Mouse (Mus musculus) fibroblast of lung, adult 2 months (primary cell): ENCODE results near the gene Slc13a2.
A peak's percentile ranks its signal among the peaks of the same experiment; 100 is the strongest.

Experiments used
- DNase-seq: peaks from one replicate; pipeline ENCODE4 v3.0.0-alpha.2; 2011; ENCODE audit warnings: low read depth

The Slc13a2 gene

DNA sequence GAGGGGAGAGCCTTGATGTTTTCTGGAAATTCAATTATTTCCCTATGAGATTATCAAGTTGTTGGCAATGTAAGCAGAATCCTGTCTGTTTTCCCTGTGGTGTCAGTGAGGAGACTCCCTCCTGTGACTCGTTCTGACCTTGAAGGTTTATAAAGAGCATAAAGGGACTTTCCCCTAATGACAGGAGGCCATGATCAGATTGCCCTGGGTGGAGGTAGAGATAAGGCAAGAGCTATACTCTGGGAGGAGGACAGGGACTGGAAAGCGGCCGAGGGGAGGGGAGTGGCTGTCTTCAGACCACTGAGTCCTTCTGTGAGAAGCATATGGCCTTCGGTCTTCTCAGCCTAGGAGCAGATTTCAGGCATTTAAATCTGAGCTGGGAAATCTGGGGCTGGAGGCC, 12.0 kb upstream of the Slc13a2 start:
- DNase-seq, result no peak

DNA sequence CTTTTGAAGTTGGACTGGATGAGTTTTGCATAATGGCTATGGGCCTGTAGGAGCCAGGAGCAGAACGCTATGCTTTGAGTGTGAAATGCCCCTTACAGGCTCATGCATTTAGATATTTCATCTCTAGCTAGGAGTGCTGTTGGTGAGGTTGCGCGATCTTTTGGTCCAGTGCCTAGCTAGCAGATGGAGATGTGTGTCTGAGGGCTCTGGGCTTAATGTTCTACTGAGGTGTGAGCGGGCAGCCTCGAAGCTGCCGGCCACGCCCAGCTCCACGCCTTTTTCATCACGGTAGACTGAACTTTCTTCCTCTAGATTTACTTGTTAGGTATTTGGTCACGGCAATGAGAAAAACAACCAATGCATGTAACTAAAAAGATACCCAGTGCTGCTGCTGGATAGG, 9.2 kb upstream of the Slc13a2 start:
- DNase-seq, result no peak

DNA sequence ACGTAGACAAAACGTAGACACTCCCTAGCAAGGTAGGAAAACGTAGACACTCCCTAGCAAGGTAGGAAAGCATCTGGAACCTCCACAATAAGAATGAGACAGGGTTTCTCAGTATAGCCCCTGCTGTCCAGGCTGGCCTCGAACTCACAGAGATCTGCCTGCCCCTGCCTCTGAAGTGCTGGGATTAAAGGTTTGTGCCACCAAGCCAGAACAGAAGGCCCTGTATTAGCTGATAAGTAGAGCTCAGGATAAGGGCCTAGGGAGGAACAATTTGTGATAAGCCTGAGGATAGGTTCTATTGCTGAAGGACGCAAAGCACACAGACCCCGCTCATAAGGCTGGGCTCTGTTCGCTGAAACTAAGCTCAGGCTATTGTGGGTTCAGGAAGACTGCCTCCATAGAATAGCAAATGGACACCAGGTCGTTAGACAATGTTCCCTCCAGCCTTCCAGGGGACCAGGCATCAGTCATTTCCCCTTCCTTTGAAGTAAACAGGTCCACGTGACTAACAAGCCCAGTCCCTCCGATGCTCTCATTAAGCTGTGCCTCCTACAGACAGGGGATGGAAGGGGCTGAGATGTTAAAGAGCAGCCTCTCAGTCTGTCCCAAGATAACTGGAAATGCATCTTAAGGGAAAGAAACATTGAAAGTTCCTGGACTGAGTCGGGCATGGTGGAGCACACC, 8.3 kb upstream of the Slc13a2 start:
- DNase-seq, result no peak

DNA sequence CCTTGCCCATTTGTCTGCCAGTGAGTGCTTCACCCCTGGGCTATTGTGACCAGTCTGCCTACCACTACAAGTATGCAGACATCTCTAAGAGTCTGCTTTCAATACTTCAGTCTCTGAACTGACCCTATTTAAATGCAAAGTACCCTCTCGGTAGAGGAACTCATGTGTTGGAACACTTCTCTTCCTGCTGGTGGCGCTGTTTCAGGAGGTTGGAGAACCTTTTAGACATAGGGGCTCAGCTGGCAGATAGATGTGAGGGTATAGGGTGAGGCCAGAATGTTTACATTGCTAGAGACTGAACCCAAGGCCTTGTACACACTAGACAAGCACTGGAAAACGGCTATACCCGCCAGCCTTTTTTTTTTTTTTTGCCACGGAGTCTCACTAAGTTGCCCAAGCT, 6.3 kb upstream of the Slc13a2 start:
- no peak for DNase-seq

DNA sequence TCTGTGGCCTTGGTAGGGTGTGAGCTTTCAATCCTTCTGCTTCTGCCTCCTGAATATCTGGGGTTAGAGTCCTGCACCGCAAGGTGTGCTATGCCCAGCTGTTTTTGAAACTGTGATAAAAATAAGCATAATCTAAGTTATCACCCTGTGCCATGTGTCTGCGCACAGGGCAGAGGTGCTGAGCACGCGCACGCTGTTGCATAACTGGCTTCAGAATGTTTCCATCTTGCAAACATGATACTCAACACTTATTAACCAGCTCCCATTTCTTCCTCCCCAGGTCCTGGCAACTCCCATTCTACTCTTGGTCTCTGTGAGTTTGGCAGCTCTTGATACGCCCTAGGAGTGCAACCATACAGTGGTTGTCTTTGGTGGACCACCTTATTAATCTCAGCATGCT, 5.6 kb upstream of the Slc13a2 start:
- DNase-seq, result no peak

DNA sequence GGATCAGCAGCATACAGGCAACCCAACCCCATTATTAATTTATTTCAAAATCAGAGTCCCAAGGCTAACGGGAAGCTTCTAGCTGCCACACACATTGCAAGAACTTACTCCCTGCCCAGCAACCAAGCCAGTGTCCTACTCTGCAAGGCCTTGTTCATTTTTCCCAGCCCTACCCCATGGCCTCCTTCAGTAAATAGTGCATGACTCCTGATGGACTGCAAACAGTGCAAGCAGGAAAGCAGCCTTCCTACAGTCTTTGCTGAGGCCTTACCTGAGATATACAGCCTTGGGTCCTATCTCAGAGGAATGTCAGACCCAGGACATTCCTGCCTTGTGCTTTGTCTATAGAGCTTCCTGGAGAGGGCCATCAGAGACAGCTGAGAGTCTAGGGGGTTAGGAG, 3.6 kb upstream of the Slc13a2 start:
- DNase-seq, result no peak

DNA sequence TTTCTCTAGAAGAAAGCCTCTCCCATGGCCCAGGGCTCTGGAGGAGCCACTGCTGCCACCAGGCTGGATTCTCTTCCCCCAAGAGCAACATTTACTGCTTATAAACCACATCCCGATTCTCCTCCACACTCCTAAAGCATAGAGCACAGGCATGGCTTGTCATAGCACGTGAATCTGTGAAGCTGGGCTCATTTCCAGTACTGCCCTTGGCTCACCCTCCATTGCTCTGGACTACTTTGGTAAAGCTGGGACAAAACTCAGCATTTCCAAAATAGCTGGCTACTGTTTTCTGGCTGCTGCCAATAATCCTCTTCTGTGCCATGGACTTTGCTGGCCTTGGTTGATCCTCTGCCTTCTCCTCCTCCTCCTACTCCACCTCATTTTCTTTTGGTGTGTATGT, 2.3 kb upstream of the Slc13a2 start:
- DNase-seq, result peak; percentile 81

DNA sequence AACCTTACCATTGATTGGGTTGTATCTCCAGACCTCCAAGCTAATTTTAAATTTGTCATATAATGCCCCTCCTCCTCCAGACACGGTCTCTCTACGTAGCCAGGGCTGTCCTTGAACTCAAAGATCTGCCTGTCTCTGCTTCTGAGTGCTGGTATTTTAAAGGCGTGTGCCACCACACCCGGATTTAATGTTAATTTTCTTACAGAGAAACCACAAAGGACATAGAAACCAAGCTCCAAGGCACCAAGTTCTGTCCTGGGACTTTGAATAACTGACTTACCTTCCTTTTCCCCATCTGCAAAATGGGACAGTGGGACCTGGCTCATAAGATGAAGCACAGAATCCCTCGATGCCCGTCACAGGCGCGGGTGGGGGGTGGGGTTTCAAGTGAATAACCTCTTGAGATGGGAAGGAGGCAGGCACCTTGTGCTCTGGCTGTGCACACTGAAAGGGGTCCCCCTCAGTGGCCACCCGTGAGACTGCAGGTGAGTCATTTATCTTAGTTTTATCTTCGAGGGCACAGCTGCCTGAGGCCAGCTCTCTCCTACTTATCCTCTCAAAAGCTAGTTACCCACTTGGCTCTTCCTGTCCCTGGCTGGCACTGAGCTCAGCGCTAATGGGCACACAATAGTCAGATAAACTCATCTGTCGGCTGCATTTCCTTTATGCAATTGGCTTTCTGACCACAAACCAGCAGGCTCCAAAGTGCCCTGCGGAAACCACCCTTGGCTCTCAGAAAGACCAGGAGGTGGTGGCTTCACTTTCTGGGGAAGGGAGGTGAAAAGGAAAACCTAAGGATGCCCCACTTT, 612 bp downstream of the Slc13a2 start:
- no peak for DNase-seq

DNA sequence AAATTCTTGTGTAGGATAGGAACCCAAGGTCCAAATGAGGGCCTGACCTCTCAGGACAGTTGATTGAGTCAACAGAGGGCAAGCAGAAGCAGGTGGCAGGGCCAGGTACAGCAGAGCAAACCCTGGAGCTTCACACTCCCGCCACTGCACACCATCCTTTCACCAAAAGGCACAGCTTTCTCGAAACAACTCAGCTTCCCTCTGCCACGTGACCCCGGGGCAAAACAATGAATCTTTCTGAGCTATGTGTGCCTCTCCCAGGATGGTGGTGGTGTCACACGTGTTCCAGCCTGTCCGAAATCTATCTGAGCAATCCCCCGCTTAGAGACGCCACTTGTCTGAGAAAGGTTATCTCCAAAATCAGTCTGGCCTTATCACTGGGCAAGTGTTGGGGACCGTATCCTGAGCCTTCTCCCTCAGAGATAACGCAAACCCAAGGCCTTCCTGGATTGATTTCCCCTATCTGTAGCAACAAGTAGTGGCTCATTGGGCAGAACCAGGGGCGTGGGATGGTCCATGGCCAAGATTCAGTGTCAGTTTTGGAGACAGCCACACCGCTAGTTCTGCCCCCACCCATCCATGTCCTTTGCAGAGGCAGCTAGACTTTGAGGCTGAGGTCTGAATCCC, 1.6 kb downstream of the Slc13a2 start:
- no peak for DNase-seq

DNA sequence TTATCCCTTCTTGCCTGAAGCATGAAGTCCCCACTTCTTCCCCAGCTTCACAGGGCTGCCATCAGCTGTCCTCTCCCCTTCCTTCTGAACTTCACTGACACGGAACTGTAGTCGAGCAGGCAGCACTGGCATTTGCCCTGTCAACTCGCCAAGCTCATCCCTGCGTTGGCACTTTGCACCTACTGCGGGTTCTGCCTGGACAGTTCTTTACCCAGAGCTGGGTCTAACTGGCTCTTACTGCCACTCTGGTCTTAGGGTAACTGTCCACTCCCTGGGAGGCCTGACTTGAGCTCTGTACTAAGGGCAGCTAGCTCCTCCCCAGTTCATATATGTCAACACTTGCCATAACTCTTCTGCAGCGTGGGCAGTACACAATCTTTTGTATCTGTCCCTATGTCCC, 5.2 kb downstream of the Slc13a2 start:
- no peak for DNase-seq

DNA sequence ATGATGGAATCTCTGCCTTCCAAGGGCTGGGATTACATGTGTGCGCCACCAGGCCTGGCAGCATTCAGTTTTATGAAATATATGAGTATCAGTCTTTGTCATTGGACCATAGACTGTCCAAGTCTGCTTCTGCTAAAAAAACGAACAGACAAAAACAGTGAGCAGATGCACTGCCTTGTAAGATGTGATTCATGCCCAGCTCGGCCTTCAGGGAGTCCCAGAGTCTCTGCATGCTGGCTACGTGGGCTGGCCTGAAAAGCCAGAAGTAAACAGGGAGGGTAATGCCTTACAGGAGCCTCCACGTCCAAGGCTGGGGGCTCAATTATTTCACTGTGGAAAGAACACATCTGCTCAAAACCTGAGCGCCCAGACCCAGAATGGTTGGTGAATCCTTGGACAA, 9.2 kb downstream of the Slc13a2 start:
- DNase-seq, result no peak

DNA sequence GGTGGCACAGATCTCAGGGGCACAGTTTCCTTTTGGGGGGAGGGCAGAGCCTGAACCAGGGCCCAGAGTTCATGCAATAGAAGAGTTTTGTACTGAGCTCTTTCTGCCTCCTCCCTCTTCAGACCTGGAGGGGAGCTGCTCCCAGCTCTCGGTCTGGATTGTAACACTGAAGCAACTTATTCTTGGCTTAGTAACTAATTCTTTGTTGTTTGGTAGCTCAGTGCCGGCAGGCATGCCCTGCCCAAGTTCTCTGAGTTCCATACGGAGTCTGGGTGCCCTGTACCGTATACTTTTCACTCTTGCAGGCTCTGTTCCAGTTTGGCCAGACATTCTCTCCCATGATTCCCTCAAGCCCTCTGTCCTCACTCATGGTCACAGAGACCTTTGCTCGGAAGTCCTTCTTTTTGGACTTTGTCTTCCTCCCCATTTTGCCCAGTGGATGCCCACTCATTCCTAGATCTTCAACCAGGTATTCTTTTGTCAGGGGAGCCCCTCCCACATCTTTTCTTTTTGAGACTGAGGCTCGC, 9.6 kb downstream of the Slc13a2 start:
- DNase-seq, result peak; percentile 46

DNA sequence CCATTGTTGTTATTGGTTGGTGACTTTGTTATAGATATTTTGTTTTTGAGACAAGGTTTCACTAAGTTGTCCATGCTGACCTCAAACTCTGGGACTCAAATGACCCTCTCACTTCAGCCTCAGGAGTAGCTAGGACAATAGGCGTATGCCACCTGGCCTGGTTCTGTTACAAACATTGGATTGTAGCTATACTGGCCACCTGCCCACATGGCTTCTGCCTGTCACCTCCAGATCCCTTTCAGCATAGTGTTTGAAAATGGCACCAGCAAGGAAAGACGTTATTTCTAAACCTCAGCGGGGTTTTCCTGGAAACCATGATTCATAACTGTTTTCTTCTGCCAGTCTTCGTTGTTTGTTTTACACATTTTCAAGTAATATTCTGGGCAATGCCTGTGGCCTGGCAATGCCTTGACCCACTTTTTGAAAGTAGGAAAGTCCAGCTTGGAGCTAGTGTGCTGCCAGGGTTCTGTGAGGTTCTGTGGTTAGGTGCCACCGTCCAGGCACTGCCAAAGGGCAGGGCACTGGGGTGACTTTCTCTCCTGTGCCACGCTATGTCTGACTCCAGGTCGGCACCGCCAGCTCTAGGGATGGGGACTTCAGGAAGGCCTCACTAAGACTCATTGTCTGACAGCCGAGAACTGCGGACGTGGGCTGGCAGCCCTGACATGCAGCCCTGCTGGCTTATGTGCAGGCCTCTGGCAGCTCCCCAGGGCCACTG, 10.3 kb downstream of the Slc13a2 start:
- peak; percentile 80 for DNase-seq

DNA sequence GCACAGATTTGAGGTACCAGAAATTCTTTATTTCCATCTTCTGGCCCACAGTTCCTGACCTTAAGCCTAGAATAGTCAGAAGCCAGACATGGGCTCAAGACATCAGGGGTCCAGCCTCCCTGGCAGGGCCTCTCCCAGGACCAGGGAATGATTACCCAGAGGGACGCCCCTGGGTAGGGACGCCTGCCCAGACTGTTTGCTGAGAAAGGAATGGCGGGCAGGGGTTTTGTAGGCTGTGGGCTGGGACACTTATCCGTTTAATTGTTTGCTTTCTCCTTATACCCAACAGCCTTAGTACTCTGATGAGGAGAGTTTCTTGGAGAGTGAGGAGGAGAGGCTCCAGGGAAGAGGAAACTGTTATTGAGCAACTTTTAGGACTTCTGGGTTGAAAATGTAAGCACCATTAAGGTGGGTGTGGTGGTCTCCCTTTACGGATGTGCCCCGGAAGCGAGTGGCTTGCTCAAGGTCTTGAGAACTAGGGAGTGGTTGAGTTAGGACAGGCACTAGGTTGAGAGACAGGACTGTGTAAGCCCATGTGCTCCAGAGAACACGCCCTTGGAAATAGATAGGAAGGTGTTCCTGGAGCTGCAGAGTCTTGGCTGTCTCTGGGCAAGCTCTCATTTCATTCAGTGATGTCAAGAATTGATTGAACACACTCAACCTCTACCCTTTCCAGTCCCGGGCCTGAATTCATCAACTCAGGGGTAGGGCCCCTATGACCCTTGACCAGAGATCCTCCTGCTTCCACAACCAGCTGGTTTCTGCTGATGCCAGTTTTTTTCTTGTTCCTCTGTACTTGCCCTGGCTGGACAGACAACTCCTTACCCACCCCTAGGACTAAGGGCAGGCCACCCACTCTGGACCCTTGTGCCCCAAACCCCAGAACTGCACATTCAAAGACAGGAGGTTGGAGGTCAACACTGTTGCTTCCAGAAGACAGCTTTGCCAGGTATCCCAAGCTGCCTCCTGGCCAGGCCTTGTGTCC, 13.5 kb downstream of the Slc13a2 start:
- DNase-seq, result no peak

DNA sequence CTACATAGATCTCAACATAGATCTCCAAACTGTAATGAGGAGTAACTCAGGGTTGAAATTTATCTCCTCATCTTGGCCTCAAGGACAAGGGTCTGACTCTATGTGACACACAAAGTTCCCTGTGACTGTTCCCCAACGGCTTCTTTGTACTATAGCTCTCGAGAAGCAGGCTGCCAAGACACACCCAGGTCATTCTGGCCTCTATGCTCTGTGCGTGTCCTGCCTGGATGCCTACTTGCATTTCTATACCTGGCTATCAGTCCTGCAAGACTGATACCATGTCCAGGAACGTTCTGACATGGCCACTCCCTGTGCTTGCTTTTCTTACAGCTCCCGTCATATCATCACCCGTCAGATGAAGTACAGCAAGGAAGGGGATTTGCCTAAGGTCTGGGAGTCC, 20.0 kb downstream of the Slc13a2 start:
- no peak for DNase-seq

DNA sequence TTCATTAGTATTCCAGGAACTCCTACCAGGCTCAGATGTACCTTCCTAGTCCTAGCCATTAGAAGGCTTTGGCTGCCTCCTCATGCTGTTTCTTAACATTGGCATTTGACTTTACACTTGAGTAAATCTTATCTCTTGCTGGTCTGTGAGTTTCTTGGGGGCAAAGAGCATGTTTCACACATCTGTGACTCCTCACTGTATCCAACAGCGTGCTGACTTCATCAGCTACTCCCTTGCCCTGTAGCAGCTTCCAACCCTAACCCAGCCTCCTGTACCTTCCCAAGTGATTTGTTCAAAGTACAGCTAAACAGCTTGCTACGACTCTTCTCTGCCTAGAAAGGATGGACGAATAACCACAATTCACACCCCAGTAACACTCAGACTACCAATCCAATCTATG, 20.5 kb downstream of the Slc13a2 start:
- DNase-seq, result no peak

DNA sequence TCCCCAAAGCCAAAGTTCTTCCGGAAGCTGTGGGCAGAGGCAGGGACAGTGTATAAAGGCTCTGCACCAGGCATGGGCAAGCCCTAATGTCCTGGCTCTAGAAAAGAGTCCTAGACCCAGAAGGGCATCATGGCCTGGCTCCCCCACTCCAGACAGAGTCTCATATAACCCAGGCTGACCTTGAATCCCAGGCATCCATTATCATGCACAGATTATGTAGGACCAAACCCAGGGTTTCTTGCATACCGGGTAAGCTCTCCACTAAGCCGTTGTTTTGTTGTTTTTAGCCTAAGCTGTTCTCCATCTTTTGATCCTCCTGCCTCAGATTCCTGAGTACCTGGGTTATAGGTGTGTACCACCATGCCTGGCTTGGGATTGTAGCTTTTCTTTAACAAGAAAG, 21.1 kb downstream of the Slc13a2 start:
- DNase-seq, result no peak

DNA sequence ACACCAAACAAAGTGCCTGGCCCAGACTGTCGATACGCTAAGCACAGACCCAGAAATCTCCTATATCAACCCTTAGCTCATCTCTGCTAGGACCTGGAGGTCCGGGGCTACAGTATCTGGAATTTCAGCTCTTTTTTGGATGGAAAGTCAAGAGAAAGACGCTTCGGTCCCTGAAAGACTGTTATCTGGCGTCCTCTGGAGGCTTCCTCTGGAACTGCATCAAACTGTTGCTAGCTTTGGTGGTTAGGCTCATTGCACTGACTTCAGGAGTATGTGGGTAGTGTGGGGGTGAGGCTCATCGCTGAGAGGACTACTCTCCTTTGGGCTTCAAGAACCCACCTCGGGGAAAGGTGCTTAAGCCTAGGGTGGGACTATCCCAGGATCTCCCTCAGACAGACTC, 22.3 kb downstream of the Slc13a2 start:
- DNase-seq, result peak; percentile 44

DNA sequence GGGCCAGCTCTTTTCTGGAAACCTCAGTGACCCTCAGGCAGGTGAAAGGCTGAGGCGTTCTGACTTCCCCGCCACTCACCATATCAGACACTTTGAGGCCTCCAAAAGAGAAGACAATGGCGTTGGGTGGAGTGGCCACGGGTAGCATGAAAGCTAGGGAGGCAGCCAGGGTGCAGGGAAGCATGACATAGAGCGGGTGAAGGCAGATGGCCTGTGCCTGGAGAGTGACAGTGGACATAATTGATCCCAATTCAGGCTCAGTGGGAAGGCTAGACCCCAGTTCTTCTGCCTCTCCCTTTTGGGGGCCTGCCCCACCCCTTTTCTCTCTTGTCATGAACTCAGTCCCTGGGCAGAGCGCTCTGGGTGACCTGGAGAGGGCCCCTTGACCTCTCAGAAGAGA, 23.8 kb downstream of the Slc13a2 start:
- DNase-seq, result no peak

DNA sequence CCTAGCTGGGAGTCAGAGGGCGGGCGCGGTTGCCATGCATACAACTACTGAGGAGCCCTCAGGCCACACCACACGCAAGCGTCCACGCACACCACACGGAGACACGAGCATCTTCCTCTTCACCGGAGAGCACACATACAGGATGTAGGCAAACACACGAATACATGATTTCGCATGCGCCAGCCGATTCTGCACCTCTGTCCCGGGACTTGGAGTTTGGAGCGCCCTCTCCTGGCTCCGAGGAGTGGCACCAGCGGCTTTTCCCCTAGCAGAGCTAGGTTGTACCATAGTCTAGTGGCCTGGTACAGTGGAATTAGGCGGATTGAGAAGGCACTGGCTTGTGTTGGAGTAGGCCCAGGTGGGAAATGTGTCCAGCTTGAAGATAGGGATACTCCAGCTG, 24.6 kb downstream of the Slc13a2 start:
- no peak for DNase-seq

DNA sequence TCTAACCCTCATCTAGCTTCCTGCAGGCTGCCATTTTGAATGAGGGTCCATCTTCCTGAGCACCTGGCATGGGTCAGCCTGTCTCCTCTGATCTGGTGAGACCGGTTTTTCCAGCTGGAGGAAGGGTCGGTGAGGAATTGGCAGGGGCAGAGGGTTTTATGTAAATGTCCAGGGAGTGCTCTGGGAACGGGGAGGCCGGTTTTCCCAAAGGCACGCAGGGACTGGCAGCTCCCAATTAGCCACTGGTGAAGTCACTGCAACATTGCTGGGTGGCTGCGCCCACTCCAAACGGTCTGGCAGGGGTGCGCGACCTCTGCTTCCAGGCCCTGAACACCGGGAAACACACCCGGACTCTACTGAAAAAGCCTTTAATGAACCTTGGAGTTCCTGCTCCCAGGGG, 25.1 kb downstream of the Slc13a2 start:
- no peak for DNase-seq
